Mouse (Mus musculus): ENCODE data around the gene Nlrp5.
"Not testable (repeated sequence)": the region's sequence is repeated elsewhere in the genome, so short reads cannot be mapped to it uniquely, and the experiment has no call there.

The Nlrp5 gene

DNA sequence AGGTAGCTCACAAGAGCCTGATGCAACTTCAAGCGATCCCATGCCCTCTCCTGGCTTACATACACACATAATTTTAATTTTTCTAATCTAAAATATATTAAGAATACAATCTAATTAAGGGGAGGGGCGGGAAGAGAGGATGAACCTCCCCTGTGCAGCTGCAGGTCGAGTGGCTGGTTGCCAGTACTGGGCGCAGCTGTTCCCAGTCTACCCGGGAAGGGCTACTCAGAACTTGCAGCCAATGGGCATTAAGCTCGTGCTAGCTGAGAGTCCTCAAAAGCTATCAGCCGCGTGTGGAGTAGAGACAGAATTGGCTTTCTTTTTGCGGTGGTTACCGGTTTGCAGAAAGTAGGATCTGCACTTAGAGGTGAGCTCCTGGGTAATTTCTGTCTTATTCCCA is at the start of gene Nlrp5:
Gene Nlrp5 (plus strand): TSS at position 301 of the 400 bp plus-strand sequence.
- no peak for DNase-seq (ENCODE audit: low spot score)

- DNase-seq (ENCODE audit: low spot score) = not testable (repeated sequence)
Measured at GRCm38 (mm10) chr7:23358311-23358710, 27.4 kb upstream of the Nlrp5 start.

DNA sequence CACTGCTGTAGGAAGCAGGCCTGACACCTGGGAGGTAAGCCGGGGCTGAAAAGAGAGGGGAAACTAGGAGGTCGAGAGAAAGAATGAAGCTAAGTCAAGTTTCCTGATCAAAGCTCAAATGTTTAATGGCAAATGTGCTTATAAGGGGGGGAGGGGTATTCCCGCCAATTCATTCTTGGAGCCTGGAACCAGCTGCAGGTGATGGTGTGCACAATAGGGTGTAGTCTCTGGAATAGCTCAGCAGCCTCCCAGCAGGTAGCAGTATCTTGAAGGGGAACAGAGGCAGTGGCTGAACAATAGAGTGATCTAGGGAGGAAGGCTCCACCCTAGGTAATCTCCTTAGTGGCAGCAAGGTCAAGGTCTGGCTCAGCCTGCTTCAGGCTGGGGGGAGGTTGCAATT is 84.5 kb downstream of the Nlrp5 start:
- DNase-seq (ENCODE audit: low spot score) = not testable (repeated sequence)

- not testable (repeated sequence) for DNase-seq (ENCODE audit: low spot score)
Measured at GRCm38 (mm10) chr7:23470832-23471231, 85.1 kb downstream of the Nlrp5 start.

GRCm38 (mm10) chr7:23472886-23473285 is 87.2 kb downstream of the Nlrp5 start:
- not testable (repeated sequence) for DNase-seq (ENCODE audit: low spot score)

Data from urinary bladder, postnatal 25 days (tissue).